Mouse (Mus musculus): ENCODE results near the gene Zfp683.
A peak's percentile ranks its signal among the peaks of the same experiment; 100 is the strongest.

Gene Zfp683

DNA sequence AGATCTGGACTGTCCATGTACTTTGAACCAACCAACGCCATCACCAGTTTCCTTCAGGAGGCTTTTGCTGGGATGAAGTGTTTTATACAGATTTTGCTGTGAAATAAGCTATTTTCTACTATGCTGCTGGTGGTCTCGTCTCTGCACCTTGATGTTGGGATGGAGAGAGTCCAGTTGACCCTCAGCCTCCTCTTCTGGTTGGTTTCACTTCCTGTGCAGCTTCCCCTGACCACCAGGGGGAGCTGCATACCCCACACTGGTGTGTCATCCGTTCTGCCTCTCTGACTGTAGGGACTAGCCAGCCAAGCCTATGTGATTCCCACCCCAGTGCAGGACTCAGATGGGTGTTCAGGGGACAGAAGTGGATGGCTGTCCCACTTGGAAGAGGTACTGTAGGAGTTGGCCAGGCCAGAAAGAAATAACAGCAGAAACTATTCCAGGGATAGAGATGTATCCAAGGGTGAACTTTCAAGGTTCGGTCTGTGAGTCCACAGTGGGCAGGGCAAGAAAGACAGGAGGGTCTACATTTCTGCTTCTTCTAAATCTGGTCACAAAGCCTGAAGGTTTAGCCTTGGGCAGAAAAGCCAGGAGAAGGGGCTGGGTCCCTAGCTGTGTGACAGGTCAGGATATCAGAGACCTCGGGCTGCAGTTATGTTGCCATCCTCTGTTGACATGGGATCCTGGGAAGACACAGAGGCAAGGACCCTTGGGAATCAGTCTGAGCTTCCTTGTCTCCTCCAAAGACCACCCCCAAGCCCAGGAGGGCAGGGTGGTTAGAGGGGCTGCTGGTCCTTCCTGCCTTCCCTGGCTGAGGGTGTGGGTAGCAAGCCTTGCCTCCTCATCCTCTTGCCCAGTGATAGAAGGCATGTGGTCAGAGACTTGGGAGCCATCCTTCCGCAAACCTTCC lies 39.0 kb downstream of the Zfp683 start:
- DNase-seq, result peak; percentile 75

DNA sequence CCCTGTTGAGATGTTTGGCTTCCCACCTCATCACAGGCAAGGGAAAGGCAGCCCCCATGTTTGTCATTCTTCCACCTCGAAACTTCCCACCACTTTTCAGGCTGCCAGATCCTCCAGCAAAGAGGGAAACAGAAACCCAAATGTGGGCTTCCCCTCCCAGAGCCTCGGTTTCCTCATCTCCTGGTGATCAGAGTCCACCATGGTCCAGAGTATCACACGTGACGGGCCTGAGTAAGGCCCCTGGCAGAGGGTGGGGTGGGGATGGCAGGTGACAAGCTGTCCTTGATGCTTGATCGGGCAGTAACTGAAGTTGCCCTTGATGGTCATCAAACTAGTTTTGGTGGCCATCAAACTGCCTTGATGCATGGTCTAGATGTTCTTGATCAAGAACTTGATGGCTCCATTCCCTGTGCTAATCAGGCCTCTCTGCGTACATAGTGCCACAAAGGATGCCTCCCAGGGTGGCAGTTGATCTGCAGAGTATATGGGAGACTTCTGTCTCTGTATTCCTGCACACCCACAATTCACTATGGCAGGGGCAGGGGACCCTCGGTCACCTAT lies 40.4 kb downstream of the Zfp683 start:
- DNase-seq, result no peak

DNA sequence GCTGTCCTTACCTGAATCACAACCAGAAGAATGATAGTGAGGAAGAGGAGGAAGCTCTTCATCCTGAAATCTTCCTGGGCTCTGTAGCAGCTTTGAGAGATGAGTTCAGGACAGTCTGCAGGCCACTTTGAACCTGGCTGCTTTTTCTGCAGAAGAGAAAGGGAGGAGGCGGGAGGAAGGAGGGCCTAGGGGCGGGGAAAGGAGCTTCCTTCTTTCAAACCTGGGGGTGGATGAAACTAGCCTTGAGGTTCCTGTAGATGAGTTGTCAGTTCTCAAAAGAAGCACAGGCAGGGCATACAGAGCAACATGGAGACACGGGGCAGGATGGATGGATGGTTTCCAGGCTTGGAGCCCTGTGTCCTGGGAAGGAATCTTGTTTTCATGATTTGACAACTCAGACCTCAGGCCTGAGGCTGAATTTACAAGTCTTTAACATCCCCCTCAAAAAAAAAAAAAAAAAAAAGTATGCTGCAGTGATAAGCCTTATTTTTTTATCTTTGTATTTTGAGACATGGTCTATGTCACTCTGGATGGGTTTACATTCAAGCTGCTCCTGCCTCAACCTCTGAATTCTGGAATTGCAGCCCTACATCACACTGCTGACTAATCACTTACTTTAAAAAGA lies 41.4 kb downstream of the Zfp683 start, which contains the start of gene Cd52:
Gene Cd52, minus strand, starts transcription at position 160 of the 625 bp plus-strand sequence.
- DNase-seq, result peak; percentile 80

DNA sequence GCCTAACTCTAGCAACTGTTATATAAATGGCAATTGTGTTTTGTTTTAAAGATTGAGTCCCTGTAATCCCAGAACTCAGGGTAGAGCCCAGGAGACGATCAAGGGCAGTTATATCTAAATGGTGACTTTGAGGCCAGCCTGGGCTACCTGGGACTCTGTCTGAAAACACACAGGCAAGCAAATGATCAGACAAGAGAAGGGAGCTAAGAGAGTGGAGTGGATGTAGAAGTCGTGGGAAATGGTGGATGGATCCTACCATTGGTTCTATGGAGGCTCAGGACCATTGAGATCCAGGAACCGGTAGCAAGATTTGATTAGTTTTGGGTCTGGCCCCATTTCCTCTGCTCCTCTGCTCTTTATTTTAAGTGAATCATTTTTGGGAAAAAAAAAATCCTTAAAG lies 42.5 kb downstream of the Zfp683 start:
- DNase-seq, result no peak

DNA sequence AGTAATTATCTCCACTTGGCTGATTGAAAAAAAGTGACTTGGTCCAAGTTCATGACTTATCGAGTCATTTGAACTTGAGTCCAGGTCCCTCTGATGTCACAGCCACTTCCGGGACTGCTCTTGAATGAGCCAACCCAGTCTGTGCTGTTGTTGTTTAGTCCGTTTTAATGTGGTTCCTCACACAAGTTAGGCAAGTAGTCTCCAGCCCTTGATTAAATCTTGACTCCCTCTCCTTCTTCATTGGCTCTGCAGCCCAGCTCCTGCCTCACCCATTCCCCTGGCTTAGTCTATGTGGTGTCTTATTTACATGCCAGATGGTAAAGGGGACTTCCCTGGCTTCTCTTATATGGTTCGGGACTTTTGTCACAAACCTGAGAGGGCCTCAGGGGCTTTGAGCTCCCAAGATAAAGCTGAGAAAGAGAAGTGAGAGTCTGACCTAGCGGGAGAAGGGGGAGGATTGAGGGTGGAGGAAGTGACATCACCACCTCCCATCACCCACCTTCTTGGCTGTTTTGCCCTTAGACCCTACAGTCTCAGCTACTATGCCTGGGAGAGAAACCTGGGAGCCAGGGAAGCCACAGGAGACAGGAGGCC lies 43.5 kb downstream of the Zfp683 start:
- DNase-seq, result peak; percentile 64

DNA sequence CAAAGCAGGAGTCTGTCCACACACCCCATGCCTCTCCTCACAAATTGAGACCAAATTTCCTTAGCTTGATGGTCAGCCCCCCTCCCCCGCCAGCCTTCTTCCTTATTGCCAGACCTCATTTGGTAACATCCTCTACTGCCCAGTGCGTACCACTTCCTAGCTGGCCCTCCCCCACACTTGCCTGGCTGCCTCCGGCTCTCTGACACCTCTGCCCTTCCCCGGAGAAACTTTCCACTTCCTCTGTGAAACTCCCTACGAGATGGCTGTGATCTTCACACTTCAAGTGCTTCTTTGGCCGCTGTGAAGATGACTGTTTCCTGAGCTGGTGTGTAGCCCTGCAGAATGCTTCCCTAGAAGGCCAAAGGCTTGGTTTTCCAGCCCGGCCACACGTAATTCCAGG lies 45.0 kb downstream of the Zfp683 start:
- DNase-seq, result peak; percentile 84

DNA sequence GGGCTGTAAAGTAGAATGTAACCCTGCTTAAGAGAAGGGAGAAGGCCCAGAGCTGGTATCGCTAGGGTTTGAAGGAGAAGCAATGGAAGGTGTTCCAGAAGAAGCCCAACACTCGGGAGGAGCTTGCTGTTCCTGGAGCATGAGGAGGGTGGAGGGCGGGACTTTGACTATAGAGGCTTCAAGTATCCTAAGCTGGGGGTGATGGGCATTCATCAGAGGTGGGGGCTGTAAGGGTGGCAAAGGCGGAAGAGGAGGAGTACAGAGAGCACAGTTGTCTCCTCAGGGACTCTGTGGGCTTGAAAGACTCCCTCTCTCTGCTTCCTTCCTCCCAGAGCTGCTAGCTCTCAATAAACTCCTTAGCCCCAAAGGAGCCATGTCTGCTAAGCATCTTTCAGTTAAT lies 46.6 kb downstream of the Zfp683 start:
- no peak for DNase-seq

DNA sequence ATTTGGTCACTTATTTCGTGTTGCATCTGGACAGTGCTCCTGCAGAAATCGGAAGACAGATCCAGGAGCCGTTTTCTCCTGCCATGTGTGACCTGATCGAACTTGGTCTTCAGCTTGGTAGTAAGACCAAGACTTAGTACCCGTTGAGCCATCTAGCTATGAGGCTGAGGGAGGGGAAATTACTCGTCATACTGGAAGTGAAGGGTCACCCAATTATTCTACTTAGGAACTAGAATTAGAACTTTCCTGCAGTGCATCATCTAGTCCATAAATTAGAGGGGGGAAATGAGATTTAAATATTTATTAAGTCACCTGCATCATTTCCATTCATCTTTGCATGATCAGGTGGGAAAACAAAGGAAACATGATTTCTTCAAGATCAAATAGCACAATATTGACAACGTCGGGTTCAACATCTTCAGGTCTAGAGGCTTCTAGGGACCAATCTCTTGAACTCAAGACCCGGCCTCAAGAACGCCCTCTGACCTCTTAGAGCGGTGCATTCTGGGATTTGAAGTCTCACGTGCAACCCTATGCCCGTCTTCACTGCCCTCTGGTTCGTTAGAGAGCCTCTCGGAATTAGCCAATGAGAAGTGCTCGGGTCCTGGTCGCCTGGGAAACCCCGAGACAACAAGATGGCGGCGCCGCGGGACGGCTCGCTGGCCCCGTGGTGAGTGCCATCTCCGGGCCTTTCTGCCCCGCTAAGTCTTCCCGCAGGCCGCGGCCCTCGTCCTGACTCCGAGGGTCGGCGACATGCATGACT lies 48.5 kb downstream of the Zfp683 start, which contains the start of gene Ubxn11:
Gene Ubxn11, plus strand, starts transcription at position 592 of the 763 bp plus-strand sequence.
- DNase-seq, result peak; percentile 94

DNA sequence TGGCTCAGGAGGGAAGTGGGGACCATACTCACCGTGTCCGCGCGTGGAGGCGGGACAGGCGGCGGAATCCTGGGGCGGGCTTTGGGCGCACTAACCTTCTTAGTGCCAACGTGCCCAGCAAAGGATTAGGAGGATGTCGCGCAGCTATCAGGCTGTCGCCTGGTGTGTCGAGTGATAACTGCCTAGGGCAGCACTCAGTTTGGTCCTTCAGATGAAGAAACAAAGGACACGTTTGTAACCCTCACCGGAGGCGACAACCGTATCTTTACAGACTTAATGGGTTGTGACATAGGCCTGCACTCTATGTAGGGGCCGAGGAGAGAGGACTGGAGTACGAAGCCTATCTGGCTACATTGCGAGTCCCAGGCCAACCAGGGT lies 49.1 kb downstream of the Zfp683 start:
- DNase-seq, result no peak

DNA sequence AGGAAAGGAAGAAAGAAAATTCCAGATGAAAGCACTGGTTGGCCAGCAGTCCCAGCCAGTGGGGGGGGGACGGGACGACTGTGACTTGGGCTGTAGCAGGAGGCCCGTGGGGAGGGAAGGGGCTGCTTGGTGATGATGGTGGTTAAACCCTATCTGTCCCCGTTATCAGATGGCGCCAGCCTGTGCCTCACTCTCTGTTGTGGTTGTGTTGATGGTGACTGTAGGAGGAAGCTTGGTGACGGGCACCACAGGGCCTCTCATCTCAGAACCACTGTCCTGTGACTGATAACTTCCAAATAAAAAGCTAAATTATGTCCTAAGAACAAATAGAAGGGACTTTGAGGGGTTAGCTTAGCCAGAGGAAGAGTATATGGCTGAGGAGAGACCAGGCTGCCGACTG lies 52.5 kb downstream of the Zfp683 start:
- DNase-seq, result no peak

DNA sequence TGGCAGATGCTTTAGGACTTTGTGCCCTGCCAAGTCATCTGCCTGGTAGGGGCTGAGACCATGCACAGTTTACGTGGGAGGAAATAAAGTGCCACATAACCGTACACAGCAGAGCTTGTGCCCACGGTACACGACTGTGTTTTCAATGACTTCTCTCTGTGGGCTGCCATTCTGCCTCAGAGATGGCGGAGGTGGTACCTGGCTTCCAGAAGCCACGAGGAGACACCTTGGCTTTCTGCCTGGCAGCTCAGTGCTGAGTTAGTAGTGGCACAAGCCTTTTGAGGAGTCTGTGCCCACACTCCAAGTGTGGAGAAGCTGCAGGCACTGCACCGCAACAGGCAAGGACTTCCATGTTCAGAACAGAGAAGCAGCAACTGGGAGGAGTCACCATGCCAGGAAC lies 54.1 kb downstream of the Zfp683 start:
- no peak for DNase-seq

DNA sequence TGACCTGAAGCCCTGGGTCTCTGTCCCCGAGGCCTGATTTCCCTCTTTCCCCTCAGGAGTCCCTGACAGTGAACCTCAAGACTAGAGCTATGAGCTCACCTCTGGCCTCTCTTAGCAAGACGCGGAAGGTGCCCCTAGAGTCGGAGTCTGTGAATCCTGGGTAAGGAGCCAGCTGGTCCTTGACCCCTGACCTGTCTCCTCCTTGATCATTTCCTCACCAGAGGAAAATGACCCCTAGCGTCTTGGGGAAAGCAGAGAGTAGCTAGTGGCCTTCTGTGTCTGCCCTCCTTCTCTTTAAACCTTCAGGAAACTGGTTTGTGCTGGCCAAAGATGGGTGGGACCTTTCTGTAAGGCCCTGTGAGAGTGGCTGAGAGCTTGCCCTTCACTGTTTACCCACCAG lies 54.6 kb downstream of the Zfp683 start:
- no peak for DNase-seq

All from lung, postnatal 36 days (tissue).